Mouse (Mus musculus): ENCODE data around the gene Rex2. TPM values are rescaled to one million over a fixed set of nuclear protein-coding genes. Genes with fewer than 3 reads are reported as not detected.
A peak's percentile ranks its signal among the peaks of the same experiment; 100 is the strongest.
"Not testable (repeated sequence)": the region's sequence is repeated elsewhere in the genome, so short reads cannot be mapped to it uniquely, and the experiment has no call there.

Rex2 gene
- polyA plus RNA-seq (2015; fragmentation: Nextera tagmentation; extraction: Ambion mirVana): not detected in 2 replicates

GRCm38 (mm10) chr4:147021550-147021949 is at the start of gene Rex2:
TSS of gene Rex2 (plus strand) at chr4:147021850.
- H3K4me2 ChIP-seq (replicated peaks); H3K4me3 ChIP-seq (replicated peaks); H3K27me3 ChIP-seq; H3K4me1 ChIP-seq (replicated peaks); H3K9me3 ChIP-seq; H3K9ac ChIP-seq (replicated peaks); H3K36me3 ChIP-seq; H3K27ac ChIP-seq; ATAC-seq: not testable (repeated sequence)
- no CpG with 5 or more reads among the region's 6 CpGs for WGBS

DNA sequence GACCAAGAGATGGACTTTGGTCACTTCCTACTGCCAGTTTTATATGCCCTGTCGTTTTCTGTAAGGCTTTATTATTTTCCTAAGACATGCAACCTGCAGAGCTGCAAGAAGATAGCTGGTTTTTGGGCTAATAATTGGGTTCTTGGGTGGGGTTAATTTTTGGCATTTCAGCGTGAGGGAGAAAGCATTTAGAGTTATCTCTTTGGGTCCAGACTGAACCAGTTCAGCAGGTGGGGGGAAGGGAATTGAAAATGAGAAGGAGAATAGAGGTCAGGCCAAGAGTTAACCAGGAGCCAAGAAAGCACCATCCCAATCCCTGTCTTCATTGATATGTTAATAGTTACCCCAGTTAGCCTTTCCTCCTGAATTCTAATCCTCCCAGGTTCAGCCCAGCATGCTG is 45.1 kb upstream of the Rex2 start:
- H3K4me3 ChIP-seq (replicated peaks); H3K36me3 ChIP-seq; ATAC-seq; H3K9me3 ChIP-seq; H3K9ac ChIP-seq (replicated peaks); H3K27ac ChIP-seq; H3K4me1 ChIP-seq (replicated peaks); H3K4me2 ChIP-seq (replicated peaks); H3K27me3 ChIP-seq: not testable (repeated sequence)
- 20% methylated on average over 2 of the region's 2 CpGs for WGBS

GRCm38 (mm10) chr4:147018400-147018799 is 3.2 kb upstream of the Rex2 start:
- not testable (repeated sequence) for ATAC-seq; H3K4me2 ChIP-seq (replicated peaks)
- no CpG with 5 or more reads among the region's 1 CpGs for WGBS

GRCm38 (mm10) chr4:147026374-147026773 is 4.7 kb downstream of the Rex2 start:
- H3K36me3 ChIP-seq; H3K27me3 ChIP-seq; H3K4me2 ChIP-seq (replicated peaks); ATAC-seq; H3K27ac ChIP-seq; H3K9ac ChIP-seq (replicated peaks); H3K4me3 ChIP-seq (replicated peaks); H3K9me3 ChIP-seq; H3K4me1 ChIP-seq (replicated peaks): not testable (repeated sequence)
- WGBS: 53% methylated on average over 1 of the region's 1 CpGs

More at GRCm38 (mm10) chr4:147018400-147018799, 3.2 kb upstream of the Rex2 start:
- H3K9ac ChIP-seq (replicated peaks); H3K9me3 ChIP-seq; H3K27ac ChIP-seq; H3K36me3 ChIP-seq; H3K27me3 ChIP-seq; H3K4me1 ChIP-seq (replicated peaks); H3K4me3 ChIP-seq (replicated peaks): not testable (repeated sequence)

- H3K27me3 ChIP-seq; H3K4me1 ChIP-seq (replicated peaks); H3K27ac ChIP-seq; H3K4me3 ChIP-seq (replicated peaks); H3K9ac ChIP-seq (replicated peaks); H3K9me3 ChIP-seq; H3K4me2 ChIP-seq (replicated peaks); H3K36me3 ChIP-seq; ATAC-seq: not testable (repeated sequence)
- 95% methylated on average over 1 of the region's 2 CpGs for WGBS
Measured at GRCm38 (mm10) chr4:147031308-147032036, 9.8 kb downstream of the Rex2 start.

DNA sequence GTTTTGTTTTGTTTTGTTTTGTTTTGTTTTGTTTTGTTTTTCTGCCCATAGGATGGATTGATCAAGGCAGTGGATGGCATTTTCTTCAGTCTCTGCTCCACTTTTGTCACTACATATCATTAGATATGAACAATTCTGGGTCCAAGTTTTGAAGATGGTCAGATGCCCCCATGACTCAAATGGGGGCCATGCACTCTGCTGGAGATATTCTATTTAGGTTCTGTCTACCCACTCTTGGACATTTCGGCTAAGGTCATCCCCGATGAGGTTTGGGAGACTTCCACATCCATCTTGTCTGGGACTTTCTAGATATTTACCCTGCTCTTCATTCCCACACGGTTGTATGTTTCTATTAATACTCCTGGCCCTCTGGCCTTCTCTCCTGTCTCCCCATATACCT is 42.1 kb downstream of the Rex2 start:
- not testable (repeated sequence) for H3K27me3 ChIP-seq; H3K27ac ChIP-seq; H3K9ac ChIP-seq (replicated peaks); ATAC-seq; H3K9me3 ChIP-seq; H3K4me1 ChIP-seq (replicated peaks); H3K36me3 ChIP-seq; H3K4me3 ChIP-seq (replicated peaks); H3K4me2 ChIP-seq (replicated peaks)
- WGBS: 84% methylated on average over 3 of the region's 3 CpGs

- H3K36me3 ChIP-seq; H3K27me3 ChIP-seq; H3K4me2 ChIP-seq (replicated peaks); H3K9me3 ChIP-seq; H3K9ac ChIP-seq (replicated peaks); H3K27ac ChIP-seq; H3K4me1 ChIP-seq (replicated peaks); H3K4me3 ChIP-seq (replicated peaks); ATAC-seq: not testable (repeated sequence)
- WGBS: 89% methylated on average over 2 of the region's 3 CpGs
Measured at GRCm38 (mm10) chr4:147065861-147066260, 44.2 kb downstream of the Rex2 start.

- not testable (repeated sequence) for H3K27ac ChIP-seq; H3K27me3 ChIP-seq; H3K36me3 ChIP-seq; H3K4me1 ChIP-seq (replicated peaks); ATAC-seq; H3K9me3 ChIP-seq; H3K4me3 ChIP-seq (replicated peaks); H3K9ac ChIP-seq (replicated peaks); H3K4me2 ChIP-seq (replicated peaks)
- WGBS: 86% methylated on average over 1 of the region's 1 CpGs
Measured at GRCm38 (mm10) chr4:147066380-147066779, 44.7 kb downstream of the Rex2 start.

DNA sequence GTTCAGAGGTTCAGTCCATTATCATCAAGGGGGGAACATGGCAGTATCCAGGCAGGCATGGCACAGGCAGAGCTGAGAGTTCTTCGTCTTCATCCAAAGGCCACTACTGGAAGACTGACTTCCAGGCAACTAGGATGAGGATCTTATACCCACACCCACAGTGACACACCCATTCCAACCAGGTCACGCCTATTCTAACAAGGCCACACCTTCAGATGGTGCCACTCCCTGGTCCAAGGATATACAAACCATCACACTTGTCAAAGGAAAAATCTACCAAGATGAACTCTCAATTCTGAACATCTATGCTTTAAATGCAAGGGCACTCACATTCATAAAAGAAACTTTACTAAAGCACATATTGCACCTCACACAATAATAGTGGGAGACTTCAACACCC is 74.0 kb downstream of the Rex2 start:
- not testable (repeated sequence) for H3K27me3 ChIP-seq; H3K4me3 ChIP-seq (replicated peaks); H3K4me2 ChIP-seq (replicated peaks); ATAC-seq; H3K4me1 ChIP-seq (replicated peaks); H3K27ac ChIP-seq; H3K9ac ChIP-seq (replicated peaks); H3K36me3 ChIP-seq
- 73% methylated on average over 2 of the region's 2 CpGs for WGBS
- peaks cover 16% of the 10 kb centered on the region for H3K9me3 ChIP-seq

DNA sequence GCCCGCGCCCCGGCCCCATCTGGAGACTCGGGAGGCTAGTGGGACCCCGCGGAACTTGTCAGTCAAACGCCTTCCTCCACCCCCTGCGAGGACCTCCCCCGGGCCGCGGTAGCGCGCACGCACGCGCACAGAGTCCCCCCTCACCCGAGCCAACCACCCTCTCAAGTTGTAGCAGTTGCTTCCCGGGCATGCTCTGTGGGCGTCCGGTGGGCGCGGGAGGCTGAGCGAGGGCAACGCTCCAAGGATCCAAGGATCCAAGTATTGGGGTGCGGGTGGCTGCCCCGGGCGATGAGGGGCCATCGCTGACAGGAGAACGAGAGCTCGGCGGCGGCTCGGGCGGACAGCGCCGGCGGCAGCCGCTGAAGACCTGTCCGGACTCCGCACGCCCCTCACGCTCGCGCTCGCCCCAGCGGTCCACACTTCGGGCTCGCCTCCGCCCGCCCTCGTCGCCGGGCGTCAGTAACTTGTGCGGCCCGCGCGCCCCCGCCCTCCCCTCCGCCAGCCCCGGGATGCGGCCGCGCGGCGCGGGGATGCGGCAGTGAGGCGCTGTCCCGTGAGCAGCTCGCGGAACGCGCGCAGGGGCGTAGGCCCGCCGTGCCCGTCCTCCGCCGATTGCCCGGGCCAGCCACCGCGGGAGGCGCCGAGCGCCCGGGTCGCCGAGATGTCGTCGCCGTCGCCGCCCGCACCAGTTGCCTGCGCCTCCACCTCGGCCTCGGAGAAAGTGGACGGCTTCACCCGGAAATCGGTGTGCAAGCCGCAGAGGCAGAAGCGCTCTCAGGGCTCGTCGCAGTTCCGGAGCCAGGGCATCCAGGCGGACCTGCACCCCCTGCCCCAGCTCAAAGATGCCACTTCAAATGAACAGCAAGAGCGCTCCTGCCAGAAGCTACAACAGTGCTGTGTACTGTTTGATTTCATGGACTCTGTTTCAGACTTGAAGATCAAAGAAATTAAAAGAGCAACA is 80.3 kb downstream of the Rex2 start:
- Histone ChIP-seq H3K4me2 (replicated peaks) (peak overlapping the region; percentile 69), H3K4me3 (replicated peaks) (peak overlapping the region; percentile 54)

GRCm38 (mm10) chr4:147103814-147104213 is 82.2 kb downstream of the Rex2 start:
- H3K4me3 ChIP-seq (replicated peaks); ATAC-seq; H3K27me3 ChIP-seq; H3K36me3 ChIP-seq; H3K27ac ChIP-seq; H3K9ac ChIP-seq (replicated peaks); H3K9me3 ChIP-seq; H3K4me1 ChIP-seq (replicated peaks); H3K4me2 ChIP-seq (replicated peaks): not testable (repeated sequence)
- WGBS: 63% methylated on average over 4 of the region's 4 CpGs

More for the DNA sequence above, 80.3 kb downstream of the Rex2 start:
- H3K9me3 ChIP-seq; H3K4me1 ChIP-seq (replicated peaks); H3K36me3 ChIP-seq; H3K27me3 ChIP-seq; H3K27ac ChIP-seq: not testable (repeated sequence)
- WGBS: 1% methylated on average over 81 of the region's 109 CpGs
- peak; percentile 95 for ATAC-seq
- H3K9ac ChIP-seq (replicated peaks): peak overlapping the region; percentile 54

Data from midbrain, embryonic 13.5 days (tissue).